Mouse (Mus musculus): ENCODE measurements around the gene Stx12. TPM values are rescaled to one million over a fixed set of nuclear protein-coding genes. Genes with fewer than 3 reads are reported as not detected.

The Stx12 gene
- 9.8 TPM for polyA plus RNA-seq (2015; fragmentation: Illumina TruSeq; extraction: RNeasy Lipid Tissue Mini Kit (QIAGEN cat#74804); ENCODE audit: insufficient read depth, low read depth, low replicate concordance)

GRCm38 (mm10) chr4:132884064-132884843, at the start of gene Stx12:
Stx12 (minus strand) TSS chr4:132884509.

GRCm38 (mm10) chr4:132922558-132923008, 38.3 kb upstream of the Stx12 start, which contains the start of gene Fam76a:
Fam76a (minus strand) TSS chr4:132922558.

GRCm38 (mm10) chr4:132842970-132843704, 41.2 kb downstream of the Stx12 start, which contains the start of gene Ppp1r8:
Ppp1r8 (minus strand) TSS chr4:132843169.

Other genes starting within 250 kb of the Stx12 start
- 5.5 TPM for gene Eya3, start 245.5 kb downstream of the Stx12 start, polyA plus RNA-seq (2015; fragmentation: Illumina TruSeq; extraction: RNeasy Lipid Tissue Mini Kit (QIAGEN cat#74804); ENCODE audit: insufficient read depth, low read depth, low replicate concordance)
- 0.42 TPM for gene Xkr8, start 152.0 kb downstream of the Stx12 start, polyA plus RNA-seq (2015; fragmentation: Illumina TruSeq; extraction: RNeasy Lipid Tissue Mini Kit (QIAGEN cat#74804); ENCODE audit: insufficient read depth, low read depth, low replicate concordance)
- gene Smpdl3b, start 127.3 kb downstream of the Stx12 start, polyA plus RNA-seq (2015; fragmentation: Illumina TruSeq; extraction: RNeasy Lipid Tissue Mini Kit (QIAGEN cat#74804); ENCODE audit: insufficient read depth, low read depth, low replicate concordance): 1.2 TPM
- gene Rpa2, start 116.2 kb downstream of the Stx12 start, polyA plus RNA-seq (2015; fragmentation: Illumina TruSeq; extraction: RNeasy Lipid Tissue Mini Kit (QIAGEN cat#74804); ENCODE audit: insufficient read depth, low read depth, low replicate concordance): 2.0 TPM
- 1.3 TPM for gene Themis2, start 88.1 kb downstream of the Stx12 start, polyA plus RNA-seq (2015; fragmentation: Illumina TruSeq; extraction: RNeasy Lipid Tissue Mini Kit (QIAGEN cat#74804); ENCODE audit: insufficient read depth, low read depth, low replicate concordance)
- gene Ppp1r8, start 41.3 kb downstream of the Stx12 start, polyA plus RNA-seq (2015; fragmentation: Illumina TruSeq; extraction: RNeasy Lipid Tissue Mini Kit (QIAGEN cat#74804); ENCODE audit: insufficient read depth, low read depth, low replicate concordance): 4.2 TPM
- gene Fam76a, start 38.0 kb upstream of the Stx12 start, polyA plus RNA-seq (2015; fragmentation: Illumina TruSeq; extraction: RNeasy Lipid Tissue Mini Kit (QIAGEN cat#74804); ENCODE audit: insufficient read depth, low read depth, low replicate concordance): 5.7 TPM
- gene Fgr, start 89.6 kb upstream of the Stx12 start, polyA plus RNA-seq (2015; fragmentation: Illumina TruSeq; extraction: RNeasy Lipid Tissue Mini Kit (QIAGEN cat#74804); ENCODE audit: insufficient read depth, low read depth, low replicate concordance): 0.46 TPM
- 5.5 TPM for gene Ahdc1, start 126.8 kb upstream of the Stx12 start, polyA plus RNA-seq (2015; fragmentation: Illumina TruSeq; extraction: RNeasy Lipid Tissue Mini Kit (QIAGEN cat#74804); ENCODE audit: insufficient read depth, low read depth, low replicate concordance)
- gene Wasf2, start 246.0 kb upstream of the Stx12 start, polyA plus RNA-seq (2015; fragmentation: Illumina TruSeq; extraction: RNeasy Lipid Tissue Mini Kit (QIAGEN cat#74804); ENCODE audit: insufficient read depth, low read depth, low replicate concordance): 12.5 TPM

Data from pancreas, adult 10 weeks (tissue).